Mouse (Mus musculus) gonadal fat pad, adult 2 months (tissue): Measurements from ENCODE around the gene Bcl11a. TPM values are rescaled to one million over a fixed set of nuclear protein-coding genes. Genes with fewer than 3 reads are reported as not detected.

ENCODE experiments used
- DNase-seq: peaks from one replicate; pipeline ENCODE4 v3.0.0-alpha.2; 2012; ENCODE audit warnings: low read depth
- polyA plus RNA-seq: library from polyadenylated mRNA; depleted of rRNA; stranded (reverse); fragments of >200 nt; gene quantifications from 2 replicates; pipeline ENCODE4 v1.2.3, GENCODE M21; 2012; rRNA removed

Bcl11a gene
- polyA plus RNA-seq, 1 experiment = 0.14 TPM

GRCm38 (mm10) chr11:24208951-24209351 is 131.1 kb downstream of the Bcl11a start:
- no peak for DNase-seq

- DNase-seq = no peak
Measured at GRCm38 (mm10) chr11:24214509-24215134, 136.8 kb downstream of the Bcl11a start.

GRCm38 (mm10) chr11:24217741-24218333 is 140.0 kb downstream of the Bcl11a start:
- no peak for DNase-seq

GRCm38 (mm10) chr11:24221601-24222307 is 143.9 kb downstream of the Bcl11a start:
- no peak for DNase-seq

Other genes with a start within 250 kb of the Bcl11a start
- gene Papolg, start 182.8 kb upstream of the Bcl11a start, polyA plus RNA-seq = 2.7 and 3.1 TPM in 2 replicates
- not detected in 2 replicates for gene A830031A19Rik, start 3.0 kb upstream of the Bcl11a start, polyA plus RNA-seq